Mouse (Mus musculus) intestine, embryonic 15.5 days (tissue): ENCODE measurements around the gene Mylk. TPM values are rescaled to one million over a fixed set of nuclear protein-coding genes. Genes with fewer than 3 reads are reported as not detected.

Experiments used
- ATAC-seq: fragments of 200-750 bp; cut with Nextera tagmentation; 2 replicates; pipeline ENCODE4 v1.8.0; 2017; ENCODE audit warnings: moderate TSS enrichment, moderate library complexity
- H3K27ac ChIP-seq: fragments of 300-500 bp; sonication (generic); 2 replicates; pipeline ENCODE4 v1.5.1; 2015; ENCODE audit warnings: mild to moderate bottlenecking, inconsistent platforms
- H3K27me3 ChIP-seq: fragments of 300-500 bp; sonication (generic); replicated peaks from 2 replicates; pipeline ENCODE4 v1.6.1; 2015; ENCODE audit warnings: inconsistent platforms
- H3K36me3 ChIP-seq: fragments of 300-500 bp; sonication (generic); 2 replicates; pipeline ENCODE4 v1.6.1; 2015; ENCODE audit warnings: inconsistent platforms
- H3K4me1 ChIP-seq: fragments of 300-500 bp; sonication (generic); replicated peaks from 2 replicates; pipeline ENCODE4 v1.6.1; 2015; ENCODE audit warnings: inconsistent platforms
- H3K4me2 ChIP-seq: fragments of 300-500 bp; sonication (generic); replicated peaks from 2 replicates; pipeline ENCODE4 v1.6.1; 2015; ENCODE audit warnings: mild to moderate bottlenecking, inconsistent platforms
- H3K4me3 ChIP-seq: fragments of 300-500 bp; sonication (generic); replicated peaks from 2 replicates; pipeline ENCODE4 v1.5.1; 2015; ENCODE audit warnings: inconsistent platforms
- H3K9ac ChIP-seq: fragments of 300-500 bp; sonication (generic); 2 replicates; pipeline ENCODE4 v1.6.1; 2015; ENCODE audit warnings: inconsistent platforms
- H3K9me3 ChIP-seq: fragments of 300-500 bp; sonication (generic); 2 replicates; pipeline ENCODE4 v1.6.1; 2016; ENCODE audit warnings: inconsistent platforms
- WGBS: fragments of 180-500 bp; shearing (Covaris S2); methylation state at CpG from one replicate; pipeline ENCODE4 v1.1.7; 2015; 5-methylcytosine and 5-hydroxymethylcytosine counted together
- polyA plus RNA-seq: library from polyadenylated mRNA; unstranded; fragments of >200 nt; fragmentation: Nextera tagmentation; extraction: Ambion mirVana; gene quantifications from 2 replicates; pipeline ENCODE4 v1.2.1, GENCODE M21; 2015

Gene Mylk
- polyA plus RNA-seq, 1 experiment from 2014 or later = 346 TPM

- H3K36me3 ChIP-seq = peaks cover 14% of the 10 kb centered on the region; the same call in 1 of the 2 replicates
- H3K9me3 ChIP-seq = no peaks in the 10 kb centered on the region
- no peak overlapping the region for H3K9ac ChIP-seq
- no peak overlapping the region for H3K4me2 ChIP-seq
- ATAC-seq = no peak
- 73% methylated on average over 5 of the region's 5 CpGs for WGBS
- H3K4me1 ChIP-seq = peaks cover 42% of the 10 kb centered on the region
- no peak overlapping the region for H3K4me3 ChIP-seq
- peak overlapping the region; percentile 68 for H3K27ac ChIP-seq
- no peaks in the 10 kb centered on the region for H3K27me3 ChIP-seq
These were observed 215.2 kb downstream of the Mylk start for GRCm38 (mm10) chr16:34960243-34960642.

- no peak overlapping the region for H3K4me2 ChIP-seq
- H3K9ac ChIP-seq = no peak overlapping the region
- peaks cover 42% of the 10 kb centered on the region for H3K4me1 ChIP-seq
- no peak for ATAC-seq
- no peaks in the 10 kb centered on the region for H3K27me3 ChIP-seq
- H3K27ac ChIP-seq = peak overlapping the region; percentile 68
- H3K9me3 ChIP-seq = no peaks in the 10 kb centered on the region
- WGBS = 43% methylated on average over 9 of the region's 9 CpGs
- H3K36me3 ChIP-seq = peaks cover 13% of the 10 kb centered on the region; the same call in 1 of the 2 replicates
- no peak overlapping the region for H3K4me3 ChIP-seq
These were observed 216.0 kb downstream of the Mylk start for GRCm38 (mm10) chr16:34960866-34961582.

GRCm38 (mm10) chr16:34962322-34962721, 217.3 kb downstream of the Mylk start:
- Histone ChIP-seq H3K27ac (peak overlapping the region; percentile 57), H3K36me3 (peaks cover 8% of the 10 kb centered on the region; the same call in 1 of the 2 replicates), H3K9ac (no peak overlapping the region), H3K9me3 (no peaks in the 10 kb centered on the region), H3K4me2 (no peak overlapping the region), H3K4me3 (no peak overlapping the region), H3K27me3 (no peaks in the 10 kb centered on the region), H3K4me1 (peaks cover 50% of the 10 kb centered on the region)
- 35% methylated on average over 4 of the region's 4 CpGs for WGBS
- ATAC-seq = no peak

- peak overlapping the region; percentile 28; the same call in 1 of the 2 replicates for H3K27ac ChIP-seq
- peaks cover 8% of the 10 kb centered on the region; the same call in 1 of the 2 replicates for H3K36me3 ChIP-seq
- H3K9ac ChIP-seq = no peak overlapping the region
- H3K4me2 ChIP-seq = no peak overlapping the region
- no peak for ATAC-seq
- H3K27me3 ChIP-seq = no peaks in the 10 kb centered on the region
- H3K4me3 ChIP-seq = no peak overlapping the region
- H3K4me1 ChIP-seq = peaks cover 50% of the 10 kb centered on the region
- WGBS = 33% methylated on average over 4 of the region's 4 CpGs
- no peaks in the 10 kb centered on the region for H3K9me3 ChIP-seq
These were observed 218.0 kb downstream of the Mylk start for GRCm38 (mm10) chr16:34963008-34963407.

GRCm38 (mm10) chr16:34966620-34967081, 221.6 kb downstream of the Mylk start:
- H3K4me2 ChIP-seq = no peak overlapping the region
- no peaks in the 10 kb centered on the region for H3K9me3 ChIP-seq
- H3K9ac ChIP-seq = no peak overlapping the region
- peaks cover 20% of the 10 kb centered on the region for H3K4me1 ChIP-seq
- no peak overlapping the region for H3K4me3 ChIP-seq
- peaks cover 8% of the 10 kb centered on the region; the same call in 1 of the 2 replicates for H3K36me3 ChIP-seq
- WGBS = 54% methylated on average over 5 of the region's 5 CpGs
- peak overlapping the region; percentile 51 for H3K27ac ChIP-seq
- no peaks in the 10 kb centered on the region for H3K27me3 ChIP-seq
- peak; percentile 57; the same call in 1 of the 2 replicates for ATAC-seq

GRCm38 (mm10) chr16:34967120-34967800, 222.2 kb downstream of the Mylk start:
- Histone ChIP-seq H3K9me3 (no peaks in the 10 kb centered on the region), H3K36me3 (peaks cover 11% of the 10 kb centered on the region; the same call in 1 of the 2 replicates), H3K27ac (peak overlapping the region; percentile 51; the same call in 1 of the 2 replicates), H3K4me3 (no peak overlapping the region), H3K4me2 (no peak overlapping the region), H3K4me1 (peaks cover 17% of the 10 kb centered on the region), H3K27me3 (no peaks in the 10 kb centered on the region), H3K9ac (no peak overlapping the region)
- 47% methylated on average over 10 of the region's 10 CpGs for whole genome bisulfite sequencing
- peak; percentile 88 for ATAC-seq

- WGBS = 89% methylated on average over 5 of the region's 5 CpGs
- Histone ChIP-seq H3K9ac (no peak overlapping the region), H3K4me3 (no peak overlapping the region), H3K9me3 (no peaks in the 10 kb centered on the region), H3K4me1 (peaks cover 15% of the 10 kb centered on the region), H3K36me3 (peaks cover 11% of the 10 kb centered on the region; the same call in 1 of the 2 replicates), H3K27ac (0 out of 2 replicates have a peak overlapping the region, but pooled peaks have one; percentile 13), H3K27me3 (no peaks in the 10 kb centered on the region), H3K4me2 (no peak overlapping the region)
- no peak for ATAC-seq
These were observed 223.2 kb downstream of the Mylk start for GRCm38 (mm10) chr16:34968181-34968580.

- Histone ChIP-seq H3K9me3 (no peaks in the 10 kb centered on the region), H3K9ac (no peak overlapping the region), H3K36me3 (peaks cover 11% of the 10 kb centered on the region; the same call in 1 of the 2 replicates), H3K27ac (no peak overlapping the region), H3K27me3 (no peaks in the 10 kb centered on the region), H3K4me2 (no peak overlapping the region), H3K4me3 (no peak overlapping the region), H3K4me1 (no peaks in the 10 kb centered on the region)
- ATAC-seq = 0 out of 2 replicates have a peak, but pooled peaks have one; percentile 7
- 73% methylated on average over 12 of the region's 12 CpGs for WGBS
These were observed 227.5 kb downstream of the Mylk start for GRCm38 (mm10) chr16:34972471-34972870.

GRCm38 (mm10) chr16:34975544-34975943, 230.5 kb downstream of the Mylk start:
- H3K4me2 ChIP-seq = no peak overlapping the region
- H3K4me3 ChIP-seq = no peak overlapping the region
- no peak overlapping the region for H3K27ac ChIP-seq
- H3K9ac ChIP-seq = no peak overlapping the region
- no peaks in the 10 kb centered on the region for H3K27me3 ChIP-seq
- H3K36me3 ChIP-seq = peaks cover 11% of the 10 kb centered on the region; the same call in 1 of the 2 replicates
- no peaks in the 10 kb centered on the region for H3K4me1 ChIP-seq
- WGBS = 46% methylated on average over 2 of the region's 2 CpGs
- no peaks in the 10 kb centered on the region for H3K9me3 ChIP-seq
- no peak for ATAC-seq

- Histone ChIP-seq H3K27me3 (no peaks in the 10 kb centered on the region), H3K36me3 (peaks cover 11% of the 10 kb centered on the region; the same call in 1 of the 2 replicates), H3K9me3 (no peaks in the 10 kb centered on the region), H3K27ac (no peak overlapping the region), H3K4me2 (no peak overlapping the region), H3K9ac (no peak overlapping the region), H3K4me1 (no peaks in the 10 kb centered on the region), H3K4me3 (no peak overlapping the region)
- ATAC-seq = no peak
- WGBS = 86% methylated on average over 13 of the region's 13 CpGs
These were observed 231.6 kb downstream of the Mylk start for GRCm38 (mm10) chr16:34976630-34977029.

GRCm38 (mm10) chr16:34978018-34978417, 233.0 kb downstream of the Mylk start:
- H3K4me2 ChIP-seq = no peak overlapping the region
- no peaks in the 10 kb centered on the region for H3K9me3 ChIP-seq
- no peak for ATAC-seq
- no peak overlapping the region for H3K27ac ChIP-seq
- peaks cover 7% of the 10 kb centered on the region; the same call in 1 of the 2 replicates for H3K36me3 ChIP-seq
- H3K9ac ChIP-seq = no peak overlapping the region
- 83% methylated on average over 7 of the region's 7 CpGs for WGBS
- H3K4me1 ChIP-seq = no peaks in the 10 kb centered on the region
- H3K27me3 ChIP-seq = no peaks in the 10 kb centered on the region
- H3K4me3 ChIP-seq = no peak overlapping the region

- peaks cover 7% of the 10 kb centered on the region; the same call in 1 of the 2 replicates for H3K36me3 ChIP-seq
- H3K4me3 ChIP-seq = no peak overlapping the region
- no peak overlapping the region for H3K9ac ChIP-seq
- H3K27me3 ChIP-seq = no peaks in the 10 kb centered on the region
- ATAC-seq = no peak
- H3K4me1 ChIP-seq = peaks cover 15% of the 10 kb centered on the region
- WGBS = 81% methylated on average over 7 of the region's 7 CpGs
- no peak overlapping the region for H3K4me2 ChIP-seq
- no peaks in the 10 kb centered on the region for H3K9me3 ChIP-seq
- no peak overlapping the region for H3K27ac ChIP-seq
These were observed 236.0 kb downstream of the Mylk start for GRCm38 (mm10) chr16:34981009-34981408.
